In genomic region chr4:132860880-132861279, GRCm38 (mm10) we compare ENCODE assay signal across 19 mouse cellular contexts.
"Had no signal": no experiment of that assay in that cellular context is flagged by ENCODE, and none has a peak within 500 bp of the region (broad histone marks: within the 10 kb centered on the region; RNA-seq: fewer than 3 reads in every experiment).

No protein-coding gene starts in this region.

- ATAC-seq: midbrain, embryonic 16.5 days had no signal

- H3K27ac ChIP-seq: midbrain, embryonic 10.5 days; midbrain, embryonic 12.5 days; neural tube, embryonic 13.5 days; neural tube, embryonic 15.5 days had no signal

- H3K4me2 ChIP-seq: lung, embryonic 14.5 days; midbrain, embryonic 12.5 days; neural tube, embryonic 13.5 days; neural tube, embryonic 15.5 days had no signal

- H3K4me3 ChIP-seq: midbrain, embryonic 10.5 days; midbrain, embryonic 12.5 days; myocyte; neural tube, embryonic 13.5 days; neural tube, embryonic 15.5 days had no signal

- H3K27me3 ChIP-seq: midbrain, embryonic 12.5 days; neural tube, embryonic 13.5 days; neural tube, embryonic 15.5 days had no signal

- H3K9me3 ChIP-seq: midbrain, embryonic 10.5 days; midbrain, embryonic 12.5 days; neural tube, embryonic 13.5 days; neural tube, embryonic 15.5 days had no signal

- H3K9ac ChIP-seq: lung, embryonic 14.5 days; midbrain, embryonic 12.5 days; neural tube, embryonic 13.5 days; neural tube, embryonic 15.5 days had no signal

- H3K4me1 ChIP-seq: midbrain, embryonic 10.5 days; midbrain, embryonic 12.5 days; neural tube, embryonic 13.5 days; neural tube, embryonic 15.5 days had no signal

- DNase-seq: lung, adult 18-20 months; lung, embryonic 14.5 days; lung, postnatal 10 days; lung, postnatal 4 days; midbrain, embryonic 14.5 days; retina, postnatal 1 day; right cerebral cortex, adult 18-20 months; right cerebral cortex, postnatal 25 days; right cerebral cortex, postnatal 4 days; spleen, adult 18-20 months; thymus, adult 18-20 months; thymus, postnatal 14 days; thymus, postnatal 36 days had no signal
